Mouse (Mus musculus): ENCODE results near the gene Chst10. TPM values are rescaled to one million over a fixed set of nuclear protein-coding genes. Genes with fewer than 3 reads are reported as not detected.

Gene Chst10
- total and polyA plus RNA-seq, 2 experiments, result 0.05 to 0.09 TPM

DNA sequence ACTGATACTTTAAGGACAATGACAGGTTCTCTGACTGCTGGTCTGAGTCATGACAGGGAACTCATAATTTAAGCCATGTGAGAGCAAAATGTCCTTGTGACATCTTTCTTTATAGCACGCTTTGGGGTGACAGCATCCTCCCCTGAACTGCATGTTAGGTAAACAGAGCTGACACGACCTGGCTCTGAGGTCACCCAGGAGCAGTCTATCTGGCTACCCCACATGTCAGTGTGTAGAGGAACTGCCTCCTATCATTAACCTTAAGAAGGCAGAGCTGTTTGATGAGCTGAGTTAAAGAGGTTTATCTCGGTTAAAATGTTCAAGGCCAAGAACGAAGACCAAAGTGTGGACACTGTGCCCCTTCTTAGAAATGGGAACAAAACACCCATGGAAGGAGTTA, 16.6 kb downstream of the Chst10 start:
- Histone ChIP-seq H3K79me2 (ENCODE audit: control insufficient read depth, insufficient read depth, low read length) (no peaks in the 10 kb centered on the region), H3K9ac (ENCODE audit: low read depth, low read length) (no peak overlapping the region), H3K27me3 (ENCODE audit: control insufficient read depth, insufficient read depth, low read length) (no peaks in the 10 kb centered on the region), H3K36me3 (ENCODE audit: control insufficient read depth, insufficient read depth, low read length) (no peaks in the 10 kb centered on the region), H3K27ac (replicated peaks; ENCODE audit: insufficient read depth, low read depth, low read length) (no peak overlapping the region), H3K4me1 (ENCODE audit: control insufficient read depth, insufficient read depth, low read length) (no peaks in the 10 kb centered on the region), H3K4me3 (ENCODE audit: insufficient read depth, low read depth, low read length) (no peak overlapping the region)
- TF ChIP-seq CTCF (IDR thresholded peaks at IDR 0.05; ENCODE audit: low read depth, low read length) (no peak), POLR2A (IDR thresholded peaks at IDR 0.05; ENCODE audit: extremely low read depth, insufficient read depth, low read length) (no peak)
- DNase-seq (ENCODE audit: extremely low read depth, low read depth, low spot score), result no peak
- WGBS, result 60% methylated on average over 4 of the region's 4 CpGs

DNA sequence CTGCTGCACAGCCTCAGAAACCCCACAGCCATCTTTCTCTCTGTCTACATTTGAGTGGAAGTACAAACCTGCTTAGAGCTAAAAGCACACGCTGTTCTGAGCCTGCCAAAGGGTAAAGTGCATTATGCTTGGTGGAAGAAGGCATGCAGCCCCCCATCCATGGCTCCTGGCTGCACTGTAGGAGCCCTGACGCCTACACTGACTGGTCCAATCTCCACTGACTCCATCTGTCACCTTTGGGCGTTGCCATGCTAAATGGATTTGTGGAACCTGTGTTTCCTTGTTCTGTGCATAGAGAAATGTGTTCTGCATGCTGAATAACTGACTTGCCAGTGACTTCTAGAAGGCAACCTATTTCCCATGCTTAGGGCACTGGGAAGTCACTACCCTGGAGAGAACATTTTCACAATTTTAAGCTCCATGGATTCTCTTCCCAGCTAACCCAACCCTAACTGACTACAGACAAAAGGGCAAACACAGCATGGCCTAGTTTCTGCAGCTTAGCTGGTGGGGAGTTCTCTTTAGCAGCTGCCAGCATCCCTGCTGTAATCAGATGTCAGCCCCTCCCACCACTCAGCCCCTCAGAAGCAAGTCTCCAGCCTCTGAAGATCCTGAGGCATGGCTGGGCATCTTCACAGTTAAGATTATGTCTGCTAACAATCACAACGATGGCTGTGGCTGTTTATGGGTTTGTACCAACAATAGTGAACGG, 21.1 kb downstream of the Chst10 start:
- TF ChIP-seq POLR2A (IDR thresholded peaks at IDR 0.05; ENCODE audit: extremely low read depth, insufficient read depth, low read length) (no peak), CTCF (IDR thresholded peaks at IDR 0.05; ENCODE audit: low read depth, low read length) (no peak)
- 53% methylated on average over 5 of the region's 5 CpGs for WGBS
- no peak overlapping the region for H3K4me3 ChIP-seq (ENCODE audit: insufficient read depth, low read depth, low read length)
- no peak for DNase-seq (ENCODE audit: extremely low read depth, low read depth, low spot score)
- no peaks in the 10 kb centered on the region for H3K79me2 ChIP-seq (ENCODE audit: control insufficient read depth, insufficient read depth, low read length)
- no peaks in the 10 kb centered on the region for H3K4me1 ChIP-seq (ENCODE audit: control insufficient read depth, insufficient read depth, low read length)
- H3K27me3 ChIP-seq (ENCODE audit: control insufficient read depth, insufficient read depth, low read length), result no peaks in the 10 kb centered on the region
- no peak overlapping the region for H3K9ac ChIP-seq (ENCODE audit: low read depth, low read length)
- no peak overlapping the region for H3K27ac ChIP-seq (replicated peaks; ENCODE audit: insufficient read depth, low read depth, low read length)
- H3K36me3 ChIP-seq (ENCODE audit: control insufficient read depth, insufficient read depth, low read length), result no peaks in the 10 kb centered on the region

DNA sequence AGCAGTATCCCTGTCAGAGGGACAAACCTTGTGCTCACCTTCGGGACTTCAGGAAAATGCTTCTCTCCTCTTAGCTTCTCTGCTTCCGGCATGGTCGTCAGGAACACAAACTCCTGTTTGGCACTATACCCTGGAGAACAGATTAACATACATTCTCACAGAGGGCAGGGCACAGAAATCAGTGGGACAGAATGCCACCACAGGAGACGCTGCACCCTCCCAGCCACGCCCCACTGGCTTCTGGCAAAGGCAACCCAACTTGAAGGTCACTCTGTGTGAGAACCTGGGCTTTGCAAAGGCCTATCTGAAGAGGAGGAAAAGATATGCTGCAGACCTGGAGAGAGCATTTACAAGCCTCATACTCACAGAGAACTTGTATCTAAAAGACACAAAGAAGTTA, 24.1 kb downstream of the Chst10 start:
- Histone ChIP-seq H3K36me3 (ENCODE audit: control insufficient read depth, insufficient read depth, low read length) (no peaks in the 10 kb centered on the region), H3K27ac (replicated peaks; ENCODE audit: insufficient read depth, low read depth, low read length) (no peak overlapping the region), H3K4me1 (ENCODE audit: control insufficient read depth, insufficient read depth, low read length) (no peaks in the 10 kb centered on the region), H3K4me3 (ENCODE audit: insufficient read depth, low read depth, low read length) (no peak overlapping the region), H3K9ac (ENCODE audit: low read depth, low read length) (no peak overlapping the region), H3K27me3 (ENCODE audit: control insufficient read depth, insufficient read depth, low read length) (no peaks in the 10 kb centered on the region), H3K79me2 (ENCODE audit: control insufficient read depth, insufficient read depth, low read length) (no peaks in the 10 kb centered on the region)
- TF ChIP-seq CTCF (IDR thresholded peaks at IDR 0.05; ENCODE audit: low read depth, low read length), result no peak
- no peak for TF ChIP-seq POLR2A (IDR thresholded peaks at IDR 0.05; ENCODE audit: extremely low read depth, insufficient read depth, low read length)
- no peak for DNase-seq (ENCODE audit: extremely low read depth, low read depth, low spot score)
- WGBS, result 84% methylated on average over 5 of the region's 5 CpGs

DNA sequence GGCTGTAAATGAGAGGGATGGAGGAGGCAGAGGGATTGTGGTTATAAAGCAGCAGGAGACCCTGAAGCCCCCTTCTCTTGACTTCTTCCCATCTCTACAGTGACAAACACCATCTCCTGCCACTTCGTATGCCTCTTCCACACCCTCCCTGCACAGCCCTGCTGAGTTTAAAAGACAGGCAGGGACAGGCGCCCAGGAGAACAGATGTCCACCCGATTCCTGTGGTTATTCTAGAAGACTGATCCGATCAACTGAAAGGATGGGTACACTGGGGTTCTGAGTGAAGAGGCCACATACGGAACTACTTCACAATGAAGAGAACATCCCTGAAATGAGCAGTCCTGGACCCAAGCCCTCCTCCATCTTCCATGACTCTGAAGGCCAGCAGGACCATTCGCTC, 26.1 kb downstream of the Chst10 start:
- 83% methylated on average over 6 of the region's 6 CpGs for WGBS
- H3K79me2 ChIP-seq (ENCODE audit: control insufficient read depth, insufficient read depth, low read length), result no peaks in the 10 kb centered on the region
- no peak for TF ChIP-seq CTCF (IDR thresholded peaks at IDR 0.05; ENCODE audit: low read depth, low read length)
- no peak for TF ChIP-seq POLR2A (IDR thresholded peaks at IDR 0.05; ENCODE audit: extremely low read depth, insufficient read depth, low read length)
- no peak overlapping the region for H3K4me3 ChIP-seq (ENCODE audit: insufficient read depth, low read depth, low read length)
- H3K27ac ChIP-seq (replicated peaks; ENCODE audit: insufficient read depth, low read depth, low read length), result no peak overlapping the region
- no peaks in the 10 kb centered on the region for H3K36me3 ChIP-seq (ENCODE audit: control insufficient read depth, insufficient read depth, low read length)
- no peaks in the 10 kb centered on the region for H3K4me1 ChIP-seq (ENCODE audit: control insufficient read depth, insufficient read depth, low read length)
- no peak overlapping the region for H3K9ac ChIP-seq (ENCODE audit: low read depth, low read length)
- DNase-seq (ENCODE audit: extremely low read depth, low read depth, low spot score), result no peak
- H3K27me3 ChIP-seq (ENCODE audit: control insufficient read depth, insufficient read depth, low read length), result no peaks in the 10 kb centered on the region

DNA sequence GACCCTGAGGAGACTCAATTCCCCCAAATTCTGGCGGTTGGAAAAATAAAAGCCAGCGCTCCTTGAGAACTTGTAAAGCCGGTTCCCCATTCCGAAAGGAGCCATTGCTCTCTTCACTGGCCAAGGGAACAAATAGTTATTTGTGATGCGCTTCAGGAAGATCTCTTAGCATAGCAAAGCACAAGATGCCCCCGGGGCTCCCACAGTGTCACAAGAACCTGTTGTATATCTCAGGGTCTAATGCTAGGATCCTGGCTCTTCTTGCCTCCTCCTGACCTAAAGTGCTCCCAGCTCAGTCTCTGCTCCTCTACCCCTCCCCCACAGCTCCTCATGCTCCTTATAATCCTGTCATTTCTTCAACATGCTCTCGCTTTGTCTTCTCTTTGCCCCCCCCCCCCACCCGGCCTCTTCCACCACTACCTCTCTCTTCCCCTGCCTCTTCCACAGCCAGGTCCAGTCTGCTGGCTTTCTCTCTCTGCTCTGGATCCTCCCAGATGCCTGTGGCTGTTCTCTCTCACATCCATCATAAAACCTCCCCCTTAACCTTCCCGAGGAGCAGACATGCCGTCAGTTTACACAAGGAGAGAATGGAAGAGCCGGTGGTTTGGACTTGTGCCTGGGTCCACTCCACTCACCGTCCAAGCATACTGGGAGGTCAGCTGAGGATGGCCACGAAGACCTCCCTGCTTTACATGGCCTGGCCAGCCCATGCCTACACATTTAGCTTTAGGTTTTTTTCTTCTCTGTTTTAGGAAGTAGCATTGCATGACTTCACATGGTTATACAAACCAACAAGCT, 28.4 kb downstream of the Chst10 start:
- no peak overlapping the region for H3K4me3 ChIP-seq (ENCODE audit: insufficient read depth, low read depth, low read length)
- H3K36me3 ChIP-seq (ENCODE audit: control insufficient read depth, insufficient read depth, low read length), result no peaks in the 10 kb centered on the region
- WGBS, result 63% methylated on average over 13 of the region's 13 CpGs
- H3K27me3 ChIP-seq (ENCODE audit: control insufficient read depth, insufficient read depth, low read length), result no peaks in the 10 kb centered on the region
- TF ChIP-seq POLR2A (IDR thresholded peaks at IDR 0.05; ENCODE audit: extremely low read depth, insufficient read depth, low read length) (no peak), CTCF (IDR thresholded peaks at IDR 0.05; ENCODE audit: low read depth, low read length) (no peak)
- H3K27ac ChIP-seq (replicated peaks; ENCODE audit: insufficient read depth, low read depth, low read length), result no peak overlapping the region
- H3K9ac ChIP-seq (ENCODE audit: low read depth, low read length), result no peak overlapping the region
- no peak for DNase-seq (ENCODE audit: extremely low read depth, low read depth, low spot score)
- H3K4me1 ChIP-seq (ENCODE audit: control insufficient read depth, insufficient read depth, low read length), result no peaks in the 10 kb centered on the region
- no peaks in the 10 kb centered on the region for H3K79me2 ChIP-seq (ENCODE audit: control insufficient read depth, insufficient read depth, low read length)

DNA sequence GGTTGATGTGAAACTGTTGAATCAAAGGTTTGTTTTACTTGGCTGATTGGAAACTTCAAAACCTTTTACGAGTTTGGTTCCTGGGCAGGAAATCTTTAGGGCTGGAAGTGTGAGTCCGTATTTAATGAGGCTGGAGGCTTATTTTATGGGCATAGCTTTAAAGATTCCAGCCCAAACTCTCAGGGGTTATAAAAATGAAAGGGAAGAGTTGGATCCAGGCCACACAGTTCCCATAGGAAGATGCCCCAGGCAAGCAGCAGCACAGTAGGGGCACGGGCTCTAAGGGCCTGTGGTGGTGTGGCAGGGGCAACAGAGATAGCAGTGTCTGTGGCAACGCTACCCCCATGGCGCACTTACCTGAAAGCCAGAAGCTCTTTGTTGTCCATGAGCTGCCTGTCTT, 31.7 kb downstream of the Chst10 start:
- no peaks in the 10 kb centered on the region for H3K36me3 ChIP-seq (ENCODE audit: control insufficient read depth, insufficient read depth, low read length)
- H3K27ac ChIP-seq (replicated peaks; ENCODE audit: insufficient read depth, low read depth, low read length), result no peak overlapping the region
- TF ChIP-seq POLR2A (IDR thresholded peaks at IDR 0.05; ENCODE audit: extremely low read depth, insufficient read depth, low read length) (no peak), CTCF (IDR thresholded peaks at IDR 0.05; ENCODE audit: low read depth, low read length) (no peak)
- H3K79me2 ChIP-seq (ENCODE audit: control insufficient read depth, insufficient read depth, low read length), result no peaks in the 10 kb centered on the region
- H3K4me3 ChIP-seq (ENCODE audit: insufficient read depth, low read depth, low read length), result no peak overlapping the region
- H3K27me3 ChIP-seq (ENCODE audit: control insufficient read depth, insufficient read depth, low read length), result no peaks in the 10 kb centered on the region
- 78% methylated on average over 5 of the region's 5 CpGs for WGBS
- no peak for DNase-seq (ENCODE audit: extremely low read depth, low read depth, low spot score)
- H3K9ac ChIP-seq (ENCODE audit: low read depth, low read length), result no peak overlapping the region
- peaks cover 5% of the 10 kb centered on the region; the same call in 1 of the 2 replicates for H3K4me1 ChIP-seq (ENCODE audit: control insufficient read depth, insufficient read depth, low read length)
